Mouse (Mus musculus) natural killer cell, adult 2 months (primary cell): Measurements from ENCODE around the gene Naip6.
A peak's percentile ranks its signal among the peaks of the same experiment; 100 is the strongest.
"Not testable (repeated sequence)": the region's sequence is repeated elsewhere in the genome, so short reads cannot be mapped to it uniquely, and the experiment has no call there.

Source experiments
- DNase-seq, 2 experiments: peaks; one replicate each; pipeline ENCODE4 v3.0.0; 2022; ENCODE audit warnings: low spot score in 2 of 2

Gene Naip6

DNA sequence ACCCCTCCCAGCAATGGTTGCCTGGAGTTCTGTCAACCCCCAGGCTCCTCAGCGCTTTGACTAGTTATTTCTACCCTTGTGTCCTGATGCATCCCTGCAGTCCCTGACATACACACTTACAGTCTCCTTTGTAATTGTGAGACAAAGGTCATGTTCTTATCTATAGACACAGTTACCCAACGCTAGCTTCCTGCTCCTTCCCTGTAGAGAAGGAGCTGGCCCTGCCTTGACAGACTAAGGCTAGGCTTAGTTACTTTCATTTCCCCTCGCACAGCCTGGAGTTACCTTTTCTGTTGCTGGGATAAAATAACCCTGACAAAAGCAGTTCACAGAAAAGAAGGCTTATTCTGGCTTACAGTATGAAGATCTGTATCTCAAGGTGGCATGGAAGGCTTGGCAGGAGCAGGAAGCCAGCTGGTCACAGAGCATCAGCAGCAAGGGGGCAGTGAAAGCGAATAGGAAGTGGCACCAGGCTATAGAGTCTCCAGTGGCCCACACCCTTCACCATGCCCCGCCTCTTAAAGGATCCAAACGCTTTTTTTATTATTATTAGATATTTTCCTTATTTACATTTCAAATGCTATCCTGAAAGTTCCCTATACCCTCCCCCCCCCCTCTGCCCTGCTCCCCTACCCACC lies at the start of gene Naip6:
Gene Naip6, minus strand, starts transcription at position 419 of the 638 bp plus-strand sequence.
- not testable (repeated sequence) for DNase-seq

GRCm38 (mm10) chr13:100352315-100352714 lies 34.8 kb upstream of the Naip6 start:
- not testable (repeated sequence) for DNase-seq

DNA sequence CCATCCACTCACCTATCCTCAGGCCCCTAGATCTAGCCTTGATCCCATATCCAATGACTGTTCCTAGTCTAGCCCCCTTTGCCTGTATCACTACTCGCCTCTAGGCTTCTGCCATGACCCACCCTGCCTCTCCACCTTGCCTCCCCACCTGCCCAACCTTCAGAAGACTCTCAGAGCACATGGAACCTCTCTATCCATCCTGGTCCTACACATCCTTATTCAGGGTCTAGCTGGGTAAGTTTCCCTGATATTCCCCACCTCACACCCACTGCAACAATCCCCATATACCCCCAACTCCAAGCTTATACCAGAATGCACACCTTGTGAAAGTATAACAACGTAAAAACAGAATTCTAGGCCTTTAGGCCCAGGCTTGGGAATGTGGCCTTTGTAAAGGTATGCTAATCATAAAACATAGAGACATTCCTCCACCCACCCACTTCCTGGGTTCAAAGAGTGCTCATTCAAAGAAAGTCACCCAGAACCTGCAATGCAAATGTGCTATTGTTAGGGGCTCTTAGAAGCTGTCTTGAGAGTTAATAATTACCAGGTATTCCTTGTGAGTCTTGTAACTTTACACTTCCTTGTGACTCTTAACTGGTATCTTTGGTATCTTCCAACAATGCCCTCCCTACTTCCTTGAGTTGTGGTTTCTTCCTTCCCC lies 32.2 kb upstream of the Naip6 start:
- not testable (repeated sequence) for DNase-seq

DNA sequence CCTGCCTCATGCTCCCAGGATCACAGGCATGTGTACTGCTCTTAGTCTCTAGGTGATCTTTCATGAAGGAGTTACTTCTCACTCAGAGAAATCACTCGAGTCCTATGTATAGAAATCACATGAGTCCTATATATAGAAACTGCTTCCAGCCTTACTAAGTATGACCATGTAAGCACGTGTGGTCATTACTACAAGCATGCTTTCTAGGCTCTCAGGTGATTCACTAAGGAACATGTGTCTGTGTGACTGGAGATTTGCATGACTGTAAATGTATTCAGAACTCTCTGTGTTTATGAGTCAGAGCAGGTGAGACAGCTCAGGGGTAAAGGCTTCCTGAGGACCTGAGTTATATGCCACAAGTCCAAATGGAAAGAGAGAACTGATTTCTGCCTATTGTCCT lies 24.3 kb upstream of the Naip6 start:
- no peak for DNase-seq

GRCm38 (mm10) chr13:100331728-100332127 lies 14.3 kb upstream of the Naip6 start:
- DNase-seq: not testable (repeated sequence)

GRCm38 (mm10) chr13:100328899-100329298 lies 11.4 kb upstream of the Naip6 start:
- not testable (repeated sequence) for DNase-seq

- DNase-seq: not testable (repeated sequence)
Observed at GRCm38 (mm10) chr13:100328029-100328428, 10.6 kb upstream of the Naip6 start.

DNA sequence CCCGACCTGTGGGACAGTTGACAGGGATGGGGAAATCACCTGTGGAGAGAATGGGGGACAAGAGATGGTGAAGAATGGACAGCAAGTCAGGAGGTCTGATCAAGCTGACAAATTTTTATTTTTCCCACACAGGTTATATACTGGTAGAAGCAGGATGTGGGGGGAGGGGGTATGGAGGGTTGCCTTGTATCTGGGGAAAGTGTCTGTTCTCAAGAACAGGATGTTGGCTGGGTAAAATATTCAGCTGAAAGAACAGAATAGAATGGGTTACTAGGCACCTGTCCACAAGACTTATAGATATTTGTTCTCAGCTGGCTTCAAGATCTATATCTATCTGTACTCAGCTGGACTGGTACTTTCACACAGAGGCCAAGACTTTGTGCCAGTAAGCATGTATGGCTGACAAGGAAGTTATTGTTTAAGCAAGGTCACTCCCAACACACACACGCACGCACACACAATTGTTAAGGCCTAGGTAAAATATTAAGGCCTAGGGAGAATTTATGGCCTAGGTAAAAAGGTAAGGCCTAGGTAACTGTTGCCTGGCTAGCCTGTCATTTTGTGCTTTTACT lies 4.9 kb upstream of the Naip6 start:
- not testable (repeated sequence) for DNase-seq

DNA sequence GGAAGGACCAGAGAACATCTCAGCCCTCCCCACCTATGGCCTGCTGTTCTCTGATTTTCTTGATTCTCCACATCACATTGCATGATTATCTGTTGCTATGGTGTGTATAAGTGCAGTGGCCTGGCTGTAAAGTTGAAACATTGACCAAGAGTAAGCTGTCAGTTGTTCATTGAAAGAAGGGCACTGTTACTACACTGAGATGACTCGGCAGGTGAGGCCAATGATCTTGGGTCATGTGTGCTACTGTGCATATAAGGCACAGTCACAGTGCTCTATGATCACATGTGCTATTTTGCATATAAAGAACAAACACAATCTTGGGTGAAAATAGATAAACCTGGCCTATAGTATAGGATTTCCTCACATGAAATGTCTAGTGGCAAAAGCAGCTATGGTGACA lies 32.9 kb downstream of the Naip6 start:
- DNase-seq: no peak

DNA sequence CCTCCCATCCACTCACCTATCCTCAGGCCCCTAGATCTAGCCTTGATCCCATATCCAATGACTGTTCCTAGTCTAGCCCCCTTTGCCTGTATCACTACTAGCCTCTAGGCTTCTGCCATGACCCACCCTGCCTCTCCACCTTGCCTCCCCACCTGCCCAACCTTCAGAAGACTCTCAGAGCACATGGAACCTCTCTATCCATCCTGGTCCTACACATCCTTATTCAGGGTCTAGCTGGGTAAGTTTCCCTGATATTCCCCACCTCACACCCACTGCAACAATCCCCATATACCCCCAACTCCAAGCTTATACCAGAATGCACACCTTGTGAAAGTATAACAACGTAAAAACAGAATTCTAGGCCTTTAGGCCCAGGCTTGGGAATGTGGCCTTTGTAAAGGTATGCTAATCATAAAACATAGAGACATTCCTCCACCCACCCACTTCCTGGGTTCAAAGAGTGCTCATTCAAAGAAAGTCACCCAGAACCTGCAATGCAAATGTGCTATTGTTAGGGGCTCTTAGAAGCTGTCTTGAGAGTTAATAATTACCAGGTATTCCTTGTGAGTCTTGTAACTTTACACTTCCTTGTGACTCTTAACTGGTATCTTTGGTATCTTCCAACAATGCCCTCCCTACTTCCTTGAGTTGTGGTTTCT lies 45.9 kb downstream of the Naip6 start:
- DNase-seq: not testable (repeated sequence)

- DNase-seq: not testable (repeated sequence)
Observed at GRCm38 (mm10) chr13:100256996-100257395, 60.5 kb downstream of the Naip6 start.

- not testable (repeated sequence) for DNase-seq
Observed at GRCm38 (mm10) chr13:100255925-100256324, 61.5 kb downstream of the Naip6 start.

- DNase-seq: not testable (repeated sequence)
Observed at GRCm38 (mm10) chr13:100251897-100252296, 65.6 kb downstream of the Naip6 start.

GRCm38 (mm10) chr13:100246896-100247519 lies 70.5 kb downstream of the Naip6 start:
- DNase-seq: peak; percentile 7 to 9

GRCm38 (mm10) chr13:100246223-100246622 lies 71.3 kb downstream of the Naip6 start, which contains the start of gene Naip5:
Gene Naip5 (minus strand): TSS chr13:100246323.
- DNase-seq: not testable (repeated sequence)

DNA sequence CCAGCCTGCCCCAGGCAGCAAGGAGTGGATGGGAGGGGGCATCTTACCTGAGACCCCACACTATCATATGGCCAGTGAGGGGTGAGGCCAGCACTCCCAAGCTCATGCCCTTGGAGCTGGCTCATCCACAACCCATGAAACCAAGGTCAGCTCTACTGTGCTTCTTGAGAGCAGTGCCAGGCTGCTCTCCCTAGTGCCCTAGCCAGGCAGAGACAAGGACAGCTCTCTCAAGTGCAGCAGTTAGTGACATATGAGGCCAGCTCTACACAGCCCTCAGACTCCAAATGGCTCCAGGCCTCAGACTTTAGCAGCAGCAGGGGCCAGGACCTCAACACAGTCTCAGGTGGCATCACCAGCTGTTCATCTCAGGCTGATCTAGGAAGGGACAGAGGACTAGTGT lies 73.8 kb downstream of the Naip6 start:
- DNase-seq: no peak
